Mouse (Mus musculus) heart, adult 18-20 months (tissue): ENCODE results near the gene Hoxa1. TPM values are rescaled to one million over a fixed set of nuclear protein-coding genes. Genes with fewer than 3 reads are reported as not detected.

ENCODE experiments used
- DNase-seq, 2 experiments: peaks; one replicate each; pipeline ENCODE4 v3.0.0; 2021 to 2022; ENCODE audit warnings: mixed read lengths in 1 of 2
- total RNA-seq, 2 experiments: library from RNA; stranded (reverse); gene quantifications; 2 replicates each; pipeline ENCODE4 v1.2.3; 2021

Hoxa1 gene
- total RNA-seq, 2 experiments from 2014 or later: 0.12 to 0.23 TPM

DNA sequence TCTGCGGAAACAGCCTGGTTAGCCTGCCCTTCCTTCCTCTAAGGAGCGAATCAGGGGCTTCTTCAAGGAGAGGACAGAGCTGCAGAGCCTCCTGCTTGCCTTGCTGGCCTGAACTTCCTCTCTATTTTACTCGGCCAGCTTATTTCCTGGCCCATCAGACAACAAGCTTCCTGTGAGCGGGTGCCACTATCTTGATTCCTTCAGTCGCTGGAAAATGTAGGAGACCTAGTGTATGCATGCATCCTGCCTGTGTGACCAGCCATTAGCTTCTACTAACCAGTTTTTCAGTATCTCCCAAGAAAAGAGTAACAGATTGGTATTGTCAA, 12.7 kb upstream of the Hoxa1 start:
- no peak for DNase-seq

DNA sequence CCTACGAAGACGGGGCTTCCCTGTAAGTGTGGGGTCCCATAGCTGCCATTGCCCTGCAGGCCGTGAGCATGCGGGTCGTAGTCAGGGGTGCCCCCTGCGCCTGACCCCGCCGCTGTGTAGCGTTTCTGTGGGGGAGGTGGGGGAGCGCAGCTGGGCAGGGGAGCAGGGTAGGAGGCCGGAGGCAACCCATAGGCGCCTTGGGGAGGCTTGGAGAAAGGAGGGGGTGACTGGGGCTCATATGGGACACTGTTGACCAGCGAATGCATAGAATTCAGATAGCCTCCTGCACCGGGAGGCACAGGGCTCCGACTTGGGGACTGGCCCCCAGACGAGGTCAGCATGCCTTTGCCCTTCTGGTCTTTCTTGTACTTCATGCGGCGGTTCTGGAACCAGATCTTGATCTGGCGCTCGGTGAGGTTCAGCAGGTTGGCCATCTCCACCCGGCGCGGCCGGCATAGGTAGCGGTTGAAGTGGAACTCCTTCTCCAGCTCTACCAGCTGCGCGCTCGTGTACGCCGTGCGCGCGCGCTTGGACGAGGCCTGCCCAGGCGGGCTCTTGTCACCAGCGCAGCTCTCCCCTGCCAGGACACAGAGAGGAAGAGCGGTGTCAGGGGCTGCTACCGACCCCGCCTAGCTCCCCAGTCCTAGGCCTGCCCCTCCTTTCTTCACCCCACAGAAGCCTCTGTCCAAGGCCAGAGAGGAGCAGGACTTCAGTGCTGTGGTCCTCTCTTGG, 12.2 kb upstream of the Hoxa1 start:
- no peak for DNase-seq

- DNase-seq: no peak
Observed at GRCm38 (mm10) chr6:52169499-52170165, 11.5 kb upstream of the Hoxa1 start.

- DNase-seq: no peak
Observed at GRCm38 (mm10) chr6:52168191-52169055, 10.3 kb upstream of the Hoxa1 start.

- DNase-seq: no peak
Observed at GRCm38 (mm10) chr6:52167736-52168161, 9.6 kb upstream of the Hoxa1 start.

- no peak for DNase-seq
Observed at GRCm38 (mm10) chr6:52167176-52167575, 9.1 kb upstream of the Hoxa1 start.

GRCm38 (mm10) chr6:52166431-52167077, 8.4 kb upstream of the Hoxa1 start:
- no peak for DNase-seq

DNA sequence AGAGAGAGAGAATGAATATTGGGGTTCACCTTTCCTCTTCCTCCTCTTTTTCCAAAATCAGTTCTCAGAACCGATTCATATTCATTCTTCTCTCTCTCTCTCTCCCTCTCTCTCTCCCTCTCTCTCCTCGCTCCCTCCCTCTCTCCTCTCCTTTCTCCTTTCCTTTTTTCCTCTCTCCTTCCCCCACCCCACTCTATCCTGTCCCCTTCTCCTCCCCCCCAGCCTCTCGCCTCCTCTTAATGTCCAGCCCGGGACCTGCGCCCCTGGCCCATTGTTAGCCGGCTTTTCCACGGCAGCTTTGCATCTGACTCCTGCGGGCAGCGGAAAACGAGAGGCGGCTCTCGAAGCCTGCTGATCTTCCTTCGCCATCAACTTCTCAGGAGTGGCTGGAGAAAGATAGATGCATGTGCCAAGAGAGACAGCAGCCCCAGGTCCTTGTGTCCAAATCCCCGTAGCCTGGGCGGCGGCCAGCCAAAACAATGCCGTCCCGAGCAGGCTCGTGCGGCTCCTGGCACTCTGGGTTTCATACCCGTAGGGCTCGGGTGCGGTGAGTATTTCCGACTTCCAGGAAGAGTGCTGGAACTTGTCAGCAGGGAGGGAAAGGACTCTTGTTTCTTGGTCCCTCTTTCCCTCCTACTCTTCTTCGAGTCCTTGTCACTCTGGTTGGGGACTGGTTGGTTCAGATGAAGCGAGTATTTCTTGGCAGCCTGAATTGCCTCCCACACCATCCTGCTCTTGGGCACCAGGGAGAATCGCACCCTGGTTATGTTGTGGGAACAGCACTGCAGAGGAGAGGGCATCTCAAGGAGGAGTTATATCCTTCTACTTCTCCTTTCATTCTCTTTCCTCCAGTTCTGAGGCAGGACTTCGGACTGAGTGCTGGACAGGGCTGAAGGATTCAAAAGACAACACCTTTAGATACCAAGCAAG, 7.6 kb upstream of the Hoxa1 start:
- no peak for DNase-seq

DNA sequence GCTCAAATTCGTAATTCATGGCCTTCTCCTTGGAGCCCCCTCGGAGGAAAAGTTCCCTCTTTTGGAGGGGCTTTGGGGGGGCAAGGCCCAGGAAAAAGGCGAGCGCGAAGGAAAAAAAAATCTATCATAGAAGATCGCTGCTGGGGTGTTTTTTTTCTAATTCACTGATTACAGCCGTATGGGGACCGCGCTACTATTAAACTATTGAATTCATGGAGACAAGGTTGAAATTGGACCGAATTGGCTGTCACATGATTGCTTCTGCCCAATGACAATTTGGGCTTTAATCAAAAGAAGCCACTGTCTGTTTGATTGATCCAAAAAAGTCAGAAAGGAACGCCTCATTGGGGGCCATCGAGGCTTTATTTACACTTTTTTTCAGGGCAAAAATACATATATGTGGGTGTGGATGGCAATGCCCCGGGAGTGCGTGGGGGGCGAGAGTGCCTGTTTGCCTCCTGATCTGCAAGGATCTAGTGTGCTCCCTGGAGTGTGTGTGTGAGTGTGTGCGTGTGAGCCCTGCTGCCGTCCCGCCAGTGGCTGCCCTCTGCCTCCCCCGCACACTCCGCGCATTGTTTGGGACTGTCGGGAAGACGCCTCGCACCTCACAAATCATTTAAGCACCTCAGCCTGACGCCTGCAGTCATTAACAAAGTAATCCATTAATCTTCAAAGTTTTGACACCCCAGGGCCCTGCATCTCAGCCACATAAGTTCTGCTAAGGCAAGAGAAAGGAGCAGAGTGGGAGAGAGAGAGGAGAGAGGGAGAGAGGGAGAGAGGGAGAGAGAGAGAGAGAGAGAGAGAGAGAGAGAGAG, 6.7 kb upstream of the Hoxa1 start, which contains the start of gene Hoxa2:
Hoxa2 (minus strand) TSS at position 206 of the 815 bp plus-strand sequence.
- DNase-seq: no peak

- no peak for DNase-seq
Observed at GRCm38 (mm10) chr6:52164051-52164625, 6.0 kb upstream of the Hoxa1 start.

GRCm38 (mm10) chr6:52163366-52164031, 5.4 kb upstream of the Hoxa1 start:
- DNase-seq: no peak

GRCm38 (mm10) chr6:52162611-52163365, 4.7 kb upstream of the Hoxa1 start:
- DNase-seq: no peak

DNA sequence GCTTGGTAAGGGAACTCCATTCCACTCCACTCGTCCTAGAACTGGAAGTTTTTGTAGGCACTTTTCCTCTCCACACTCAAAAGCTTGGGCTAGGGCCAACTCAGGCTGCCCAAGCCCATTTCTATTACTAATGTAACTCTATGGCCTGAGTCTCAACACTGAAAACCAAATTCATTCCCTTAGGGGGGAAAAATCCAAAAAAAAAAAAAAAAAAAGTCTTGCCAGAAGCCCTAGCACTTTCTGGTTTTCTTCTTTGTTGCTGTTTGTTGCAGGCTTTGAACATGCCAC, 3.9 kb upstream of the Hoxa1 start:
- no peak for DNase-seq

GRCm38 (mm10) chr6:52161336-52162092, 3.4 kb upstream of the Hoxa1 start:
- DNase-seq: no peak

DNA sequence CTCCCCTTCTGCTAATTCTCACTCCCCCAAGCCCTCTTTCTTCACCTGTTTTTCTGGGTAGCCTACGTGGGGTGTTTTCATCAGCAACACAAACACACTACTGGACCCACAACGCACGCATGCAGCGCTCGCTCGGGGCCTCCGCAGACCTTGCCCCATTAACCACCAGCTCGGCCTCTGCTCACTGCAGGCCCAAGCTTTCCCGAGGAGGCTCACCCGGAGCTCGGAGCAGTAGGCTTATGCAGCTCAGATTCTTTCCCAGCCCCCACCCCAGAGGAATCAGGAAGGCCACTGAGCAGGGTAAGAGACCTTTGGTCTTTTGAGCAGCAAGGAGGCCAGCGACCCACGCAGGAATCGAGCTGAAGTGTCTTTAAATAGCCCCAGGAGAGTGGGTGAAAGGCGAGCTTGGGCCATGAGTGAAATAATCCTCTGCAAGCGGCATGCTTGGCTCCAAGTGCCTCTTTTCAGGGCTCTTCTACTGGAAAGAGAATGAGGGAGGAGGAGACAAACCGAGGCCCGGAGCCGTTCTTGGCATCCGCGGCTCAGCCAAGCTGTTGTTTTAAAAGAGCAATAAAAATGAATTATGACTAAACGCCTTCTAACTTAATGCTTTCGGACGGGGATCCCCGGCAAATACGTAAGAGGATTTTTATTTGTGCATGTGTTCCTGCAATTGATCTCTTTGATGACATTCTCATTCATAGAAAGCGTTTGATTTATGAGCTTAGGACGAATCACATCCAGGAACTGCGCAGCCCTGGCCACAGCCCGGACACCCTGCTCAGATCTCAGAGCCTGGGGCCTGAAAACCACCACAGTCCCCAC, 2.6 kb upstream of the Hoxa1 start:
- peak in 1 of 2 experiments; percentile 21 for DNase-seq

GRCm38 (mm10) chr6:52159979-52160378, 1.9 kb upstream of the Hoxa1 start:
- no peak for DNase-seq

DNA sequence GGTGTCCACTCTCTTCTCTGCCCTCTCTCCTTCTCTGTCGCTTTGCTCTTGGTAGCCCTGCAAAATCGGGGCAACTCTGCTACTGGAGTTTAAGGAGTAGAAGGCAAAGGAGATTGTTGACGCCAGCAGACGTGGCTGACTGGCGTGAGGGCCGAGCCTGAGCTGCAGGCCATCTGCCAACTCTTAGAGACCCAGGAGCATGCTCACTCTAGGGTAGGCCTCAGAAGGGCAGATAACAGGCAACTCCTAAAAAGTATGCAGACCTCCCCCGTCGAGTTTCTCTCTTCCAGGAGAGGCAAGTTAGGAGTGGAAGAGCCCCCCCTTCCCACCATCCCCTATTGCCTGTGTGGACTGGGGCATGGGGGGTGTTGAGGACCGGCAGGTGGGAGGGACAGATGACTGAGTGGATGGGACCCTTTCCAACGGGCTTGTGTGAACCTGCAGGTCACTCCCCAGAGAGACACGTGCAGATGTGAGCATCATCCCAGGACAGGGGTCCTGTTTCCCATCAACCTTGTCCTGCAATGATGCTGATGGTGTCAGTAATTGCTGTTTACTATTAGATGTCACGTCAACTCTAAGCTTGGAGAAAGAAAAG, 1.1 kb upstream of the Hoxa1 start:
- no peak for DNase-seq
